Mouse (Mus musculus) hindbrain, embryonic 15.5 days (tissue): Measurements from ENCODE around the gene Pcbp4. TPM values are rescaled to one million over a fixed set of nuclear protein-coding genes. Genes with fewer than 3 reads are reported as not detected.

Experiments used
- ATAC-seq: fragments of 200-750 bp; cut with Nextera tagmentation; 2 replicates; pipeline ENCODE4 v1.8.0; 2017; ENCODE audit warnings: low read depth, moderate number of reproducible peaks, moderate TSS enrichment; ENCODE audit not compliant: low FRiP score
- H3K27ac ChIP-seq: fragments of 300-500 bp; sonication (generic); replicated peaks from 2 replicates; pipeline ENCODE4 v1.5.1; 2015; ENCODE audit warnings: mild to moderate bottlenecking, inconsistent platforms
- H3K27me3 ChIP-seq: fragments of 300-500 bp; sonication (generic); 2 replicates; pipeline ENCODE4 v1.6.1; 2015; ENCODE audit warnings: control low read depth, inconsistent platforms
- H3K36me3 ChIP-seq: fragments of 300-500 bp; sonication (generic); 2 replicates; pipeline ENCODE4 v1.6.1; 2015; ENCODE audit warnings: control low read depth, inconsistent platforms
- H3K4me1 ChIP-seq: fragments of 300-500 bp; sonication (generic); replicated peaks from 2 replicates; pipeline ENCODE4 v1.6.1; 2015; ENCODE audit warnings: control low read depth, inconsistent platforms
- H3K4me2 ChIP-seq: fragments of 300-500 bp; sonication (generic); 2 replicates; pipeline ENCODE4 v1.6.1; 2015; ENCODE audit warnings: moderate library complexity, mild to moderate bottlenecking, inconsistent platforms
- H3K4me3 ChIP-seq: fragments of 300-500 bp; sonication (generic); 2 replicates; pipeline ENCODE4 v1.5.1; 2015; ENCODE audit warnings: mild to moderate bottlenecking, inconsistent platforms
- H3K9ac ChIP-seq: fragments of 300-500 bp; sonication (generic); 2 replicates; pipeline ENCODE4 v1.6.1; 2015; ENCODE audit warnings: inconsistent platforms
- H3K9me3 ChIP-seq: fragments of 300-500 bp; sonication (generic); 2 replicates; pipeline ENCODE4 v1.6.1; 2016; ENCODE audit warnings: control low read depth, inconsistent platforms
- WGBS: fragments of 180-500 bp; shearing (Covaris S2); methylation state at CpG from one replicate; pipeline ENCODE4 v1.1.7; 2015; 5-methylcytosine and 5-hydroxymethylcytosine counted together
- polyA plus RNA-seq: library from polyadenylated mRNA; unstranded; fragments of >200 nt; fragmentation: Nextera tagmentation; extraction: Ambion mirVana; gene quantifications from 2 replicates; pipeline ENCODE4 v1.2.1, GENCODE M21; 2015

Pcbp4 gene
- polyA plus RNA-seq, 1 experiment from 2014 or later, result 264 TPM

- H3K27ac ChIP-seq, result no peak overlapping the region
- H3K27me3 ChIP-seq, result peaks cover 7% of the 10 kb centered on the region; the same call in 1 of the 2 replicates
- peak overlapping the region; percentile 41 for H3K4me2 ChIP-seq
- no peak overlapping the region for H3K4me3 ChIP-seq
- 6% methylated on average over 2 of the region's 2 CpGs for WGBS
- H3K36me3 ChIP-seq, result no peaks in the 10 kb centered on the region
- H3K4me1 ChIP-seq, result peaks cover 34% of the 10 kb centered on the region
- no peak overlapping the region for H3K9ac ChIP-seq
- ATAC-seq, result no peak
- no peaks in the 10 kb centered on the region for H3K9me3 ChIP-seq
These were observed 32.5 kb upstream of the Pcbp4 start for GRCm38 (mm10) chr9:106420608-106421007.

DNA sequence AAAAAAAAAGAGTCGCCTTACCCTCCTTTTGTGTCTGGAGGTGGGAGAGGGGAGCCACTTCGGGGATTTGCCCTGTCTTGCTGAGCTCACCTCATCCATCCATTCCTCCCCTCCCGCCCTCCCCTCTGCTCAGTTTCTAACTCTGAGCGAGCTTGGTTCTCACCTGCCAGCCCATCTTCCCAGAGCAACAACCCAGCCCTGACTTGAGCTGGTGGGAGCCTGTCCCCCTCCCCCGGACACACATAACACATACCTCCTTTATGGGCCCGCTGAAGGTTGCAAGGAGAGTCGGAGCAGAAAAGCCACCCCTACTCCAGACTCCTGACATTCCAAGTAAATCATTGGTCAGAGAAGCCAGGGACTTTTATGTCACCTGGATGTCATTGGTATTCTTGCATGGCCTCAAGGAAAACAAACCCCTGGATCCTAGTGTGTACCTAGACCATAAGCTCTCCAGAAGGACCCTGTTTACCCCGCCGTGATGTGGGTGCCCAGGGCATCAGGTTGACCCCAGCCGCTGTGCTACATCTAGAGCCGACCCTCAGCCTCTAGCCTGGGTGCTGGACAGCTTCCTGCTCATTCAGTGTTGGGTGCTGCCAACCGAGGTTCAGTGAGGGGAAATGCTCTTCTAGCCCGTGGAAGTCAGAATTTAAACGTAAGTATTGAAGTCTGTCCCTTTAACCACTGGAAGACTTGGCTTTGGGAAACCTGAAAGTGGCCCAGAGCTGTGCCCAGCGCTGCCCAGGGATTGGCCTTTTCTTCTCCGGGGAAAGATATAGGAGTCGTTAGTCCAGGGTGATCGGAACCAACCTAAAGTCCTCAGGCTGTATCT is 31.8 kb upstream of the Pcbp4 start:
- Histone ChIP-seq H3K4me2 (peak overlapping the region; percentile 41), H3K27ac (no peak overlapping the region), H3K9me3 (no peaks in the 10 kb centered on the region), H3K36me3 (no peaks in the 10 kb centered on the region), H3K27me3 (peaks cover 7% of the 10 kb centered on the region; the same call in 1 of the 2 replicates), H3K4me1 (peaks cover 34% of the 10 kb centered on the region), H3K4me3 (no peak overlapping the region), H3K9ac (no peak overlapping the region; the same call in 1 of the 2 replicates)
- peak; percentile 43 for ATAC-seq
- WGBS, result 8% methylated on average over 17 of the region's 18 CpGs

DNA sequence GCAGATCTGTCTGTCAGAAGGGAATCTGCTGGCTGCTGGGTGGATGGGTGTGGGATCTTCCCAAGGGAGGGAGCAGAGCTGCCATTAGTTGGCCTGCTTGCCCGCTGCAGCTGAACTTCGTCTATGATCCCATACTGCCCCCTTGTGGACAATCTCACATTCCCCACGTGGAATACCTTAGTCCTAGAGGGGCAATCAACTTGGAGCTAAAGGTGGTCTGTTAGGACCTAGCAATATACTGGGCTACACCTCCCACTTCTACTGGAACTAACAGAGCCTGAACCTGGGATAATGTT is 31.3 kb upstream of the Pcbp4 start:
- no peak overlapping the region for H3K4me3 ChIP-seq
- H3K27ac ChIP-seq, result no peak overlapping the region
- peak overlapping the region; percentile 41 for H3K4me2 ChIP-seq
- H3K36me3 ChIP-seq, result no peaks in the 10 kb centered on the region
- WGBS, result 0% methylated on average over 3 of the region's 3 CpGs
- peaks cover 34% of the 10 kb centered on the region for H3K4me1 ChIP-seq
- H3K9ac ChIP-seq, result no peak overlapping the region; the same call in 1 of the 2 replicates
- ATAC-seq, result peak; percentile 74
- peaks cover 7% of the 10 kb centered on the region; the same call in 1 of the 2 replicates for H3K27me3 ChIP-seq
- no peaks in the 10 kb centered on the region for H3K9me3 ChIP-seq

GRCm38 (mm10) chr9:106428719-106429220 is 24.3 kb upstream of the Pcbp4 start:
- Histone ChIP-seq H3K27ac (peak overlapping the region; percentile 90), H3K9me3 (no peaks in the 10 kb centered on the region), H3K4me1 (peaks cover 16% of the 10 kb centered on the region), H3K27me3 (no peaks in the 10 kb centered on the region), H3K4me2 (peak overlapping the region; percentile 79), H3K4me3 (peak overlapping the region; percentile 78), H3K9ac (peak overlapping the region; percentile 51), H3K36me3 (peaks cover 20% of the 10 kb centered on the region)
- ATAC-seq, result peak; percentile 69
- 11% methylated on average over 11 of the region's 11 CpGs for WGBS

DNA sequence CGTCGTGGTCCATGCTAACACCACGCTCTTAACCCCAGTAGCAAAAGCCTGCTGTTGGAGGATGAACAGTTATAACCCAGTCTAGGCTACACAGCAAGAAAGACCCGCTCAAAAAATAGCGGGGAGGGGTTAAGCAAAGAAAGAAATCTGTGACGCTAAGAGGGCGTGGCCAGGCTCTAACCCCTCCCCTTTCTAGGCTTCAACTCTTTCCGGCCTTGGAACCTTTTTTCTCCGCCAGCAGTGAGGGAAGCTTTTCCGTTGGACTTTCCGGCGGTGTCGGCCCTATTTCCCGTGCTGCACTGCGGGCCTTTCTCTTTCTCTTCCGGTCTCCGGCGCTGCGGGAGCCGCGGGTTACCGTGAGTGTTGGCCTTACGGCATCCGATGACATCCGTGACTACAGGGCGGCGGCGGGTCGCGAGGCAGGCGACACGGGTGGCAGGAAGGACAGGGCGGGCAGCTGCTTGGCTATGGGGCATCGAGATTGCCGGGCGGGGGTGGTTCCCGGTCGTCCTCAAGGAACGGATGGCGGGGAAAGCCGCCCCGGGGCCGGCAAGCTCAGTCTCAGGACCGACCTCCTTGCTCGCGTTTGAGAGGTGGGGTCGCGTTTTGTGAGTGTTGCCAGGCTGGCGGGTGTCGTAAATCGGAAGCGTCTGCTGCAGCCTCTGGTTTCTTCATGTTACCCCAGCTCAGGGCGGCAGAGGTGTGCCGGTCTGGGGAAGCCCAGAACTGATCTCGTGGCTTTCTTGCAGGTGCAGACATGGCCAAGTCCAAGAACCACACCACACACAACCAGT is 23.7 kb upstream of the Pcbp4 start, which contains the start of gene Rpl29:
TSS of gene Rpl29 (plus strand) at position 234 of the 794 bp plus-strand sequence.
- peaks cover 23% of the 10 kb centered on the region for H3K36me3 ChIP-seq
- peak within 1 kb of the TSS; percentile 90 for H3K9ac ChIP-seq
- WGBS, result under 1% methylated on average over 55 of the region's 55 CpGs
- peak; percentile 92 for ATAC-seq
- H3K9me3 ChIP-seq, result no peaks in the 10 kb centered on the region
- H3K4me1 ChIP-seq, result peaks cover 16% of the 10 kb centered on the region
- peak within 1 kb of the TSS; percentile 78 for H3K4me3 ChIP-seq
- peak within 1 kb of the TSS; percentile 90 for H3K27ac ChIP-seq
- H3K4me2 ChIP-seq, result peak within 1 kb of the TSS; percentile 79
- H3K27me3 ChIP-seq, result no peaks in the 10 kb centered on the region

DNA sequence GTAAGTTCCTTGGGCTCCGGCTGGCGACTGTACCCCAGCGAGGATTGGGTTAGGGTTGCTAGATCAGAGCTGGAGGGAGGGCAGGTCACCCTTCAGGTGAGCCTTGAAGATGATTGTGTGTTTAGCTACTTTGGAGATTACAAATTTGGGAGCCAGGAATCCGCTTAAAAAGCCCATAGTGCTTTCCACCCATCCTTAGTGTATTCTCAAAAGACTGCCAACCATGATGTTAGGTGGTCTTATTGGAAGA is 23.2 kb upstream of the Pcbp4 start:
- H3K27ac ChIP-seq, result peak overlapping the region; percentile 90
- peaks cover 23% of the 10 kb centered on the region for H3K36me3 ChIP-seq
- H3K9ac ChIP-seq, result peak overlapping the region; percentile 90
- no peaks in the 10 kb centered on the region for H3K9me3 ChIP-seq
- ATAC-seq, result no peak
- peak overlapping the region; percentile 79 for H3K4me2 ChIP-seq
- no peaks in the 10 kb centered on the region for H3K27me3 ChIP-seq
- H3K4me1 ChIP-seq, result peaks cover 16% of the 10 kb centered on the region
- H3K4me3 ChIP-seq, result peak overlapping the region; percentile 78
- 5% methylated on average over 4 of the region's 4 CpGs for WGBS

- 76% methylated on average over 7 of the region's 7 CpGs for WGBS
- no peak overlapping the region for H3K27ac ChIP-seq
- no peaks in the 10 kb centered on the region for H3K27me3 ChIP-seq
- H3K9ac ChIP-seq, result no peak overlapping the region
- no peak overlapping the region for H3K4me3 ChIP-seq
- no peaks in the 10 kb centered on the region for H3K9me3 ChIP-seq
- no peak overlapping the region for H3K4me2 ChIP-seq
- peaks cover 28% of the 10 kb centered on the region for H3K4me1 ChIP-seq
- ATAC-seq, result no peak
- peaks cover 23% of the 10 kb centered on the region for H3K36me3 ChIP-seq
These were observed 19.7 kb upstream of the Pcbp4 start for GRCm38 (mm10) chr9:106433389-106433788.

DNA sequence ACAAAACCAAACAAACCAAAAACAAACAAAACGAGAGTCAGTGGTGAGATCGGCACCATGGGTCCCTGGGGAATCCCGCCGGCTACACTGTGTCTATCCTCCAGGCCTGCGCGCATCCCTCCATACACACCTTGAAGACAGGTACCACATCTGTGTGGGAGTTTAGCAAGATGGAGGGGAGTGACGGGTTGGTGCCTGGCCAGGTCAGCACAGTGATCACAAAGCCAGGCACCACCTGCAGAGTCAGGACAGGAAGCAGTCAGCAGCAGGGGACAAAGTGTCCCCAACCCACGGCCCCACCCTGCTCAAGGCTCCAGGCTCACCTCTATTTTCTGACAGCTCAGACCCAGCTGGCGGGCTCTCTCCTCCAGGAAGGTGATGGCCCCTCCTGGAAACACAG is 16.5 kb upstream of the Pcbp4 start:
- peaks cover 20% of the 10 kb centered on the region for H3K36me3 ChIP-seq
- peaks cover 24% of the 10 kb centered on the region for H3K4me1 ChIP-seq
- no peak overlapping the region for H3K9ac ChIP-seq
- no peak overlapping the region for H3K4me3 ChIP-seq
- 87% methylated on average over 9 of the region's 9 CpGs for WGBS
- H3K27me3 ChIP-seq, result no peaks in the 10 kb centered on the region
- no peaks in the 10 kb centered on the region for H3K9me3 ChIP-seq
- no peak overlapping the region for H3K27ac ChIP-seq
- no peak for ATAC-seq
- no peak overlapping the region for H3K4me2 ChIP-seq

- no peak for ATAC-seq
- 78% methylated on average over 5 of the region's 5 CpGs for WGBS
- Histone ChIP-seq H3K4me3 (no peak overlapping the region), H3K27ac (no peak overlapping the region), H3K4me2 (no peak overlapping the region), H3K27me3 (no peaks in the 10 kb centered on the region), H3K36me3 (no peaks in the 10 kb centered on the region), H3K9me3 (no peaks in the 10 kb centered on the region), H3K9ac (no peak overlapping the region), H3K4me1 (peaks cover 26% of the 10 kb centered on the region)
These were observed 10.4 kb upstream of the Pcbp4 start for GRCm38 (mm10) chr9:106442680-106443079.

DNA sequence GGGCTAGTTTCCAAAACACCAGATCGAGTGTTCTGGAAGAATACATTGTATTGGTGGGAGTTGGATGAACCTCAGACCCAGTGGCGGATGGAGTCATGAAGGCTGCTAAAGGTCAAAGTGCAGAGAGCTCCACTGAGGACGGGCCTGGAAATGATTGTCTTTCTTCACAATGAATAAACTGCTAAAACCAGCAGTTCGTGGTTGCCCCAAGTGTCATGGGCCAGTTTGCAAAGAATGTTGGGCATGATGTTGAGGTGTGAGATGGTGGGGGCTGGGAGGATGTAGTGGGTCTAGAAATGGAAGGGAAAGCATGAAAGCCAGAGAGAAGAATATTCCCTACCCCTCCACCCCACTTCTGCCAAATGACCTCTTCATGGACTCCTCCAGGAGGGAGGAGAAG is 8.3 kb upstream of the Pcbp4 start:
- Histone ChIP-seq H3K4me3 (no peak overlapping the region), H3K36me3 (no peaks in the 10 kb centered on the region), H3K27me3 (no peaks in the 10 kb centered on the region), H3K9me3 (no peaks in the 10 kb centered on the region), H3K27ac (no peak overlapping the region), H3K9ac (no peak overlapping the region), H3K4me1 (peaks cover 30% of the 10 kb centered on the region), H3K4me2 (no peak overlapping the region)
- 60% methylated on average over 4 of the region's 4 CpGs for WGBS
- ATAC-seq, result no peak

GRCm38 (mm10) chr9:106447348-106447747 is 5.7 kb upstream of the Pcbp4 start, which contains the start of the genes Abhd14b and Abhd14a:
Gene Abhd14b (plus strand): TSS chr9:106447459.
Gene Abhd14a (minus strand): TSS chr9:106447678.
- Histone ChIP-seq H3K4me1 (peaks cover 31% of the 10 kb centered on the region), H3K4me3 (peak within 1 kb of the TSS; percentile 58), H3K4me2 (peak within 1 kb of the TSS; percentile 85), H3K27ac (peak within 1 kb of the TSS; percentile 80), H3K9ac (peak within 1 kb of the TSS; percentile 65), H3K36me3 (no peaks in the 10 kb centered on the region), H3K27me3 (no peaks in the 10 kb centered on the region), H3K9me3 (no peaks in the 10 kb centered on the region)
- ATAC-seq, result peak; percentile 82
- WGBS, result under 1% methylated on average over 24 of the region's 24 CpGs

DNA sequence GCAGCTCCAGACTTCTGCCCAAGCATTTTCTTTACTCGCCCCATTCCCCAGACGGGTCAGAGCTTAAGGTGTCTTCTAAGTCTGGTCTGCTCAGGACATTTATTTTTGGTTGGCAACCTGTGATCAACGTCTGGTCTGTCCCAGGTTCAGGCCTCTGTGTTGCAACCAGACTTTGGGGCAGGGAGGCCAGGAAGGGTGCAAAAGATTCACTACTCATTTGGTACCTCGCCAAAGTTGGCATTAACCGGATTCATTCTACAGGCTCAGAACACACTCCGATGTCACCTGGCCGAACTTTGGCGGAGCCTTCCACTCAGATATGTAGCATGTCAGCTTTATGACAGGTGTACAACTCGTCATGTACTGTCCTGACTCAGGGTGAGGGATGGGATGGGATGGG is 5.1 kb upstream of the Pcbp4 start:
- no peak for ATAC-seq
- H3K9me3 ChIP-seq, result no peaks in the 10 kb centered on the region
- peaks cover 37% of the 10 kb centered on the region for H3K4me1 ChIP-seq

More for the DNA sequence above, 5.1 kb upstream of the Pcbp4 start:
- Histone ChIP-seq H3K36me3 (no peaks in the 10 kb centered on the region), H3K4me3 (peak overlapping the region; percentile 58), H3K9ac (peak overlapping the region; percentile 63; the same call in 1 of the 2 replicates), H3K4me2 (peak overlapping the region; percentile 85), H3K27ac (peak overlapping the region; percentile 80), H3K27me3 (no peaks in the 10 kb centered on the region)
- WGBS, result 38% methylated on average over 9 of the region's 9 CpGs
